ENCODE assay signal across 9 mouse cellular contexts in genomic region chr14:13960079-13960478, GRCm38 (mm10). TPM values are rescaled to one million over a fixed set of nuclear protein-coding genes. Genes with fewer than 3 reads are reported as not detected.
DNase-seq lines count a peak whose midpoint lies in the region; ATAC-seq lines count a peak whose summit lies in the region.
"Had no signal": no experiment of that assay in that cellular context is flagged by ENCODE, and none has a peak within 500 bp of the region (broad histone marks: within the 10 kb centered on the region; RNA-seq: fewer than 3 reads in every experiment).

No protein-coding gene starts in this region.

- DNase-seq in R1 (ENCODE audit: low read depth, low spot score) = peak; percentile 24
- peak; percentile 5 for DNase-seq in embryo, embryonic 11.5 days (ENCODE audit: low read depth, low spot score)
- peak; percentile 29 to 31 for DNase-seq in heart, postnatal 14 days
- peak; percentile 47 for DNase-seq in left cerebral cortex, postnatal 4 days
- DNase-seq in spleen, postnatal 4 days (ENCODE audit: low spot score in 2 of 2) = peak; percentile 48 to 75
- DNase-seq in urinary bladder, postnatal 4 days (ENCODE audit: low spot score in 2 of 2) = no peak

- peak; percentile 61 for ATAC-seq in CD4-positive, CD25-positive, alpha-beta regulatory T cell, adult 4 months
- ATAC-seq in megakaryocyte-erythroid progenitor cell, adult 5-6 weeks (replicated peaks; ENCODE audit: low FRiP score, low TSS enrichment, poor library complexity, severe bottlenecking) = peak; percentile 54

- intact Hi-C loops in heart, postnatal 14 days (cut with DNase I) = loop anchor here (2.0 kb wide), 1 partner anchor 139 kb away; no protein-coding TSS in a partner anchor
- intact Hi-C loops in left cerebral cortex, postnatal 4 days (cut with DNase I) = no loop called here

RNA-seq across cellular contexts. Expression of gene Atxn7, which starts 1.2 kb away (rescaled TPM):
- 10 to 100 TPM; 12.0 to 13.9 TPM for polyA plus RNA-seq in CD4-positive, CD25-positive, alpha-beta regulatory T cell, adult 4 months (2017; shearing (Covaris generic))
- total RNA-seq in heart, postnatal 14 days (2021) = 10 to 100 TPM; 16.7 to 17.9 TPM
- 10 to 100 TPM; 18.4 to 22.7 TPM for total RNA-seq in left cerebral cortex, postnatal 4 days (2021)
- total RNA-seq in megakaryocyte-erythroid progenitor cell, adult 5-6 weeks (2014; fragmentation: Nextera tagmentation) = 29.9 and 31.2 TPM in 2 replicates
- 24.8 and 27.8 TPM in 2 replicates for total RNA-seq in megakaryocyte-erythroid progenitor cell, adult 5-6 weeks (2017)

RNA-seq across cellular contexts. Expression of gene Thoc7, which starts 1.6 kb away (rescaled TPM):
- 100 to 1,000 TPM; 113 to 135 TPM for polyA plus RNA-seq in CD4-positive, CD25-positive, alpha-beta regulatory T cell, adult 4 months (2017; shearing (Covaris generic))
- 100 to 1,000 TPM in 1 of 2 experiments, 10 to 100 TPM in 1; 93.5 to 102 TPM for total RNA-seq in heart, postnatal 14 days (2021)
- 100 to 1,000 TPM; 118 to 119 TPM for total RNA-seq in left cerebral cortex, postnatal 4 days (2021)
- total RNA-seq in megakaryocyte-erythroid progenitor cell, adult 5-6 weeks (2014; fragmentation: Nextera tagmentation) = 226 and 251 TPM in 2 replicates
- total RNA-seq in megakaryocyte-erythroid progenitor cell, adult 5-6 weeks (2017) = 263 and 514 TPM in 2 replicates

RNA-seq across cellular contexts. Expression of gene Gm281, which starts 45.8 kb away (rescaled TPM):
- polyA plus RNA-seq in CD4-positive, CD25-positive, alpha-beta regulatory T cell, adult 4 months (2017; shearing (Covaris generic)) = not detected
- total RNA-seq in heart, postnatal 14 days (2021) = not detected
- not detected for total RNA-seq in left cerebral cortex, postnatal 4 days (2021)
- total RNA-seq in megakaryocyte-erythroid progenitor cell, adult 5-6 weeks (2014; fragmentation: Nextera tagmentation) = not detected in 2 replicates
- not detected in 2 replicates for total RNA-seq in megakaryocyte-erythroid progenitor cell, adult 5-6 weeks (2017)
- total RNA-seq: left cerebral cortex, postnatal 36 days had no signal

Comparison
In these comparisons a context has a peak if more than half of its experiments do, and no peak if none do; other contexts are left out.
1. DNase-seq: peak in R1 (single experiment), embryo, embryonic 11.5 days (single experiment), heart, postnatal 14 days (2 of 2), left cerebral cortex, postnatal 4 days (single experiment) and spleen, postnatal 4 days (2 of 2); none in urinary bladder, postnatal 4 days (0 of 2).